Mouse (Mus musculus): ENCODE measurements around the gene Klrb1. TPM values are rescaled to one million over a fixed set of nuclear protein-coding genes. Genes with fewer than 3 reads are reported as not detected.

The Klrb1 gene
- polyA plus RNA-seq (2014; fragmentation: Illumina TruSeq; extraction: RNeasy Lipid Tissue Mini Kit (QIAGEN cat#74804); ENCODE audit: low read depth, low replicate concordance), result not detected

DNA sequence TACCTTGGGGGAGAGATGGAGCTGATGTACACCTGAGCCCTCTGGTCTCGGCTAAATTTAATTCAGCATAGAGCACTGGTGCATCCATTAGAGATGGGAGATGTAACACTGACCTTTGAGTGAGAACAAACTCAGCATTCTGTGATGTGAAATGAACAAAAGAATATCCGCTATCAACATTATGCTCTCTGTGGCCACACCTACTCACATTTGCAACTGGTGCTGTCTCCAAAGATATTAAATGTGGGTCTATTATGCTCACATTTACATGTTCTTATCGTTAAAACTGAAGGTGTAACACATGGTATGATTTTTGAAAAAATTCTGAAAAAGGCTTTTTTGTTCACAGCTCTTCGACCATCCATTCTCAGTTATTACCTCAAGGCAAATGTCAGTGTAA lies at the start of gene Klrb1:
Gene Klrb1 (minus strand): TSS at position 101 of the 400 bp plus-strand sequence.

GRCm38 (mm10) chr6:128662206-128662605 lies 60.7 kb downstream of the Klrb1 start, which contains the start of gene Clec2h:
TSS of gene Clec2h (plus strand) at chr6:128662385.

Other genes starting within 250 kb of the Klrb1 start
- 5,030 TPM for gene Pzp, start 196.3 kb downstream of the Klrb1 start, polyA plus RNA-seq (2014; fragmentation: Illumina TruSeq; extraction: RNeasy Lipid Tissue Mini Kit (QIAGEN cat#74804); ENCODE audit: low read depth, low replicate concordance)
- 56.5 TPM for gene A2ml1, start 141.5 kb downstream of the Klrb1 start, polyA plus RNA-seq (2014; fragmentation: Illumina TruSeq; extraction: RNeasy Lipid Tissue Mini Kit (QIAGEN cat#74804); ENCODE audit: low read depth, low replicate concordance)
- gene Klrb1a, start 99.5 kb downstream of the Klrb1 start, polyA plus RNA-seq (2014; fragmentation: Illumina TruSeq; extraction: RNeasy Lipid Tissue Mini Kit (QIAGEN cat#74804); ENCODE audit: low read depth, low replicate concordance), result not detected
- 16.9 TPM for gene Clec2h, start 60.7 kb downstream of the Klrb1 start, polyA plus RNA-seq (2014; fragmentation: Illumina TruSeq; extraction: RNeasy Lipid Tissue Mini Kit (QIAGEN cat#74804); ENCODE audit: low read depth, low replicate concordance)
- gene Klrb1c, start 66.2 kb upstream of the Klrb1 start, polyA plus RNA-seq (2014; fragmentation: Illumina TruSeq; extraction: RNeasy Lipid Tissue Mini Kit (QIAGEN cat#74804); ENCODE audit: low read depth, low replicate concordance), result 1.0 TPM
- not detected for gene Gm44511, start 103.3 kb upstream of the Klrb1 start, polyA plus RNA-seq (2014; fragmentation: Illumina TruSeq; extraction: RNeasy Lipid Tissue Mini Kit (QIAGEN cat#74804); ENCODE audit: low read depth, low replicate concordance)
- gene Klrb1b, start 103.3 kb upstream of the Klrb1 start, polyA plus RNA-seq (2014; fragmentation: Illumina TruSeq; extraction: RNeasy Lipid Tissue Mini Kit (QIAGEN cat#74804); ENCODE audit: low read depth, low replicate concordance), result not detected
- gene Clec2i, start 164.5 kb upstream of the Klrb1 start, polyA plus RNA-seq (2014; fragmentation: Illumina TruSeq; extraction: RNeasy Lipid Tissue Mini Kit (QIAGEN cat#74804); ENCODE audit: low read depth, low replicate concordance), result 0.85 TPM
- 0.85 TPM for gene BC035044, start 168.1 kb upstream of the Klrb1 start, polyA plus RNA-seq (2014; fragmentation: Illumina TruSeq; extraction: RNeasy Lipid Tissue Mini Kit (QIAGEN cat#74804); ENCODE audit: low read depth, low replicate concordance)
- not detected for gene Clec2g, start 211.3 kb upstream of the Klrb1 start, polyA plus RNA-seq (2014; fragmentation: Illumina TruSeq; extraction: RNeasy Lipid Tissue Mini Kit (QIAGEN cat#74804); ENCODE audit: low read depth, low replicate concordance)

Data from liver, adult 10 weeks (tissue).